8 mouse cellular contexts compared by ENCODE assay signal in genomic region chr17:65558217-65558616, GRCm38 (mm10). TPM values are rescaled to one million over a fixed set of nuclear protein-coding genes. Genes with fewer than 3 reads are reported as not detected.
DNase-seq lines count a peak whose midpoint lies in the region; ATAC-seq lines count a peak whose summit lies in the region.

No protein-coding gene starts in this region.

- peak; percentile 64 for DNase-seq in WW6 (ENCODE audit: low read depth, low spot score)
- DNase-seq in cerebellum, postnatal 25 days, result peak; percentile 70 to 81
- DNase-seq in gastrocnemius, adult 8-10 months (ENCODE audit: low spot score in 2 of 2), result peak; percentile 36 to 44
- DNase-seq in liver, embryonic 11.5 days (ENCODE audit: low spot score), result no peak
- peak; percentile 68 for DNase-seq in neural tube, embryonic 11.5 days (ENCODE audit: low spot score)
- DNase-seq in yolk sac, embryonic 10.5 days (ENCODE audit: low spot score), result peak; percentile 53

- ATAC-seq in CD4-positive, CD25-positive, alpha-beta regulatory T cell, adult 4 months, result peak; percentile 49
- ATAC-seq in hindbrain, embryonic 16.5 days, result peak; percentile 44; the same call in 1 of the 2 replicates
- ATAC-seq in liver, embryonic 11.5 days (replicated peaks; ENCODE audit: low FRiP score), result no peak; the same call in 1 of the 2 replicates
- peak; percentile 21; the same call in 1 of the 2 replicates for ATAC-seq in neural tube, embryonic 11.5 days (ENCODE audit: insufficient read depth, low FRiP score, low TSS enrichment)

- H3K27me3 ChIP-seq in hindbrain, embryonic 16.5 days (replicated peaks; ENCODE audit: control insufficient read depth, insufficient read depth, low read length), result no peaks in the 10 kb centered on the region
- no peaks in the 10 kb centered on the region for H3K27me3 ChIP-seq in liver, embryonic 11.5 days (replicated peaks; ENCODE audit: control insufficient read depth, insufficient read depth, low read length)
- no peaks in the 10 kb centered on the region for H3K27me3 ChIP-seq in neural tube, embryonic 11.5 days (ENCODE audit: control insufficient read depth, insufficient read depth, low read length)

- WGBS in hindbrain, embryonic 16.5 days, result 50% methylated on average over 9 of the region's 9 CpGs
- 29% methylated on average over 9 of the region's 9 CpGs for WGBS in liver, embryonic 11.5 days
- WGBS in neural tube, embryonic 11.5 days, result 41% methylated on average over 9 of the region's 9 CpGs

- H3K36me3 ChIP-seq in hindbrain, embryonic 16.5 days (ENCODE audit: control insufficient read depth, insufficient read depth, low read length), result no peaks in the 10 kb centered on the region
- no peaks in the 10 kb centered on the region for H3K36me3 ChIP-seq in liver, embryonic 11.5 days (ENCODE audit: control insufficient read depth, insufficient read depth, low read length)
- H3K36me3 ChIP-seq in neural tube, embryonic 11.5 days (ENCODE audit: control insufficient read depth, insufficient read depth, low read length), result no peaks in the 10 kb centered on the region

- H3K9me3 ChIP-seq in hindbrain, embryonic 16.5 days (ENCODE audit: control insufficient read depth, low read length), result no peaks in the 10 kb centered on the region
- H3K9me3 ChIP-seq in liver, embryonic 11.5 days (ENCODE audit: control insufficient read depth, low read length), result no peaks in the 10 kb centered on the region
- no peaks in the 10 kb centered on the region for H3K9me3 ChIP-seq in neural tube, embryonic 11.5 days (ENCODE audit: control insufficient read depth, low read length)

- H3K4me3 ChIP-seq in hindbrain, embryonic 16.5 days (ENCODE audit: low read length), result no peak overlapping the region
- no peak overlapping the region for H3K4me3 ChIP-seq in liver, embryonic 11.5 days (ENCODE audit: low read depth, low read length)
- no peak overlapping the region for H3K4me3 ChIP-seq in neural tube, embryonic 11.5 days (ENCODE audit: low read depth, low read length)

- H3K4me2 ChIP-seq in hindbrain, embryonic 16.5 days (ENCODE audit: low read length), result peak overlapping the region; percentile 22
- H3K4me2 ChIP-seq in liver, embryonic 11.5 days, result 0 out of 2 replicates have a peak overlapping the region, but pooled peaks have one; percentile 2
- H3K4me2 ChIP-seq in neural tube, embryonic 11.5 days (ENCODE audit: low read depth), result no peak overlapping the region

- no peaks in the 10 kb centered on the region for H3K4me1 ChIP-seq in hindbrain, embryonic 16.5 days (ENCODE audit: control insufficient read depth, insufficient read depth, low read depth, low read length)
- H3K4me1 ChIP-seq in liver, embryonic 11.5 days (replicated peaks; ENCODE audit: control insufficient read depth, insufficient read depth, low read length), result peaks cover 5% of the 10 kb centered on the region
- no peaks in the 10 kb centered on the region for H3K4me1 ChIP-seq in neural tube, embryonic 11.5 days (ENCODE audit: control insufficient read depth, insufficient read depth, low read length)

- no peak overlapping the region for H3K9ac ChIP-seq in hindbrain, embryonic 16.5 days (ENCODE audit: low read depth, low read length)
- H3K9ac ChIP-seq in liver, embryonic 11.5 days (ENCODE audit: low read depth, low read length), result no peak overlapping the region
- H3K9ac ChIP-seq in neural tube, embryonic 11.5 days (ENCODE audit: low read length), result no peak overlapping the region

- no peak overlapping the region for H3K27ac ChIP-seq in hindbrain, embryonic 16.5 days (ENCODE audit: low read depth, low read length)
- no peak overlapping the region for H3K27ac ChIP-seq in liver, embryonic 11.5 days (ENCODE audit: low read depth, low read length)
- H3K27ac ChIP-seq in neural tube, embryonic 11.5 days (ENCODE audit: low read depth, low read length), result no peak overlapping the region

RNA-seq across cellular contexts. Expression of gene Tmem232, which starts 17.6 kb away (rescaled TPM):
- not detected for polyA plus RNA-seq in CD4-positive, CD25-positive, alpha-beta regulatory T cell, adult 4 months (2017; shearing (Covaris generic))
- total RNA-seq in gastrocnemius, adult 8-10 months (2022), result 10 to 100 TPM; 17.3 to 20.4 (median 19.5) TPM
- 0.51 and 0.68 TPM in 2 replicates for polyA plus RNA-seq in hindbrain, embryonic 16.5 days (2015; fragmentation: Nextera tagmentation; extraction: Ambion mirVana)
- not detected in 2 replicates for polyA plus RNA-seq in liver, embryonic 11.5 days (2014; fragmentation: Nextera tagmentation; extraction: Ambion mirVana)
- polyA plus RNA-seq in neural tube, embryonic 11.5 days (2014; fragmentation: Nextera tagmentation; extraction: Ambion mirVana), result 0.22 TPM in 1 of 2 replicates, not detected in the other

RNA-seq across cellular contexts. Expression of gene Vapa, which starts 55.1 kb away (rescaled TPM):
- 10 to 100 TPM; 24.0 to 50.2 TPM for polyA plus RNA-seq in CD4-positive, CD25-positive, alpha-beta regulatory T cell, adult 4 months (2017; shearing (Covaris generic))
- 100 to 1,000 TPM; 127 to 152 (median 133) TPM for total RNA-seq in gastrocnemius, adult 8-10 months (2022)
- 250 and 257 TPM in 2 replicates for polyA plus RNA-seq in hindbrain, embryonic 16.5 days (2015; fragmentation: Nextera tagmentation; extraction: Ambion mirVana)
- 158 and 163 TPM in 2 replicates for polyA plus RNA-seq in liver, embryonic 11.5 days (2014; fragmentation: Nextera tagmentation; extraction: Ambion mirVana)
- polyA plus RNA-seq in neural tube, embryonic 11.5 days (2014; fragmentation: Nextera tagmentation; extraction: Ambion mirVana), result 248 and 259 TPM in 2 replicates
